Mouse (Mus musculus) E14TG2a.4 (cell line): ENCODE data around the gene Wdr6.

ENCODE experiments used
- CTCF ChIP-seq: conservative IDR thresholded peaks from 2 replicates; pipeline ENCODE4 v1.5.1; 2014; ENCODE audit warnings: low read length
- NANOG ChIP-seq: IDR thresholded peaks from 2 replicates; pipeline ENCODE4 v1.6.1; 2014; ENCODE audit warnings: borderline replicate concordance, low read length, mixed read lengths
- POU5F1 ChIP-seq: IDR thresholded peaks from 2 replicates; pipeline ENCODE4 v1.6.1; 2014; ENCODE audit warnings: low read length, borderline replicate concordance

DNA sequence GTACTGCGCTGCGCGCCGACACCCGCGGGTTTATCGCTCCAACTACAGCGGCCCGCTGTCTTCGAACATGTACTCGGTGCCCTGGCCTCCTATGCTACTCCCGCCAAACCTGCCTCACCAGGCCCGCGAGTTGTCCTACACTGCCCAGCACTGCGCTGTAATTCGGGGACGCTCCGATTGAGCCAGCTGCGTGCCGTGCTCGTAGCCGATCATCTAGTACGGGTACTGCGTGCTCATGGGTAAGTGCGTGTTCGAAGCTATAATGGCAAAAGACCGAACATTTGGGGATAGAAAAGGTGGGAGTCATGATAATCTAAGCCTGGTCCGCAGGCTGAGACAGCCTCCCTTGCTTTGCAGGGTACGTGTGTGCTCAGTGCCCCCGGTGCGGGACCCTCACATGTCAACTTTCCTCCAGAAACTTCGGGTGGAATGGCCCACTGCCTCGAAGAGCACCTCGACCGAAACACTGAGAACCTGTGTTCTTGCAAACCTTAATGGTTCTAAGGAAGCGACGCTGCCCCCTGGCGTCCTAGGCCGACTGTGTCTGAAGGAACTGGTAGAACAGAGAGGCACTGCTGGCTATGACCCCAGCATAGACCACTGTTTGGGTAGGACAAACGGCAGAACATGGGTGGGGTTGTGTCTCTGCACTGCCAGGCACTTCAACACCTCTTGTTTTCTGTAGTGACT, 8.2 kb downstream of the Wdr6 start:
- TF ChIP-seq CTCF (peak; percentile 60), POU5F1 (no peak), NANOG (no peak)
